ENCODE assay signal across 7 mouse cellular contexts in the genomic region with DNA sequence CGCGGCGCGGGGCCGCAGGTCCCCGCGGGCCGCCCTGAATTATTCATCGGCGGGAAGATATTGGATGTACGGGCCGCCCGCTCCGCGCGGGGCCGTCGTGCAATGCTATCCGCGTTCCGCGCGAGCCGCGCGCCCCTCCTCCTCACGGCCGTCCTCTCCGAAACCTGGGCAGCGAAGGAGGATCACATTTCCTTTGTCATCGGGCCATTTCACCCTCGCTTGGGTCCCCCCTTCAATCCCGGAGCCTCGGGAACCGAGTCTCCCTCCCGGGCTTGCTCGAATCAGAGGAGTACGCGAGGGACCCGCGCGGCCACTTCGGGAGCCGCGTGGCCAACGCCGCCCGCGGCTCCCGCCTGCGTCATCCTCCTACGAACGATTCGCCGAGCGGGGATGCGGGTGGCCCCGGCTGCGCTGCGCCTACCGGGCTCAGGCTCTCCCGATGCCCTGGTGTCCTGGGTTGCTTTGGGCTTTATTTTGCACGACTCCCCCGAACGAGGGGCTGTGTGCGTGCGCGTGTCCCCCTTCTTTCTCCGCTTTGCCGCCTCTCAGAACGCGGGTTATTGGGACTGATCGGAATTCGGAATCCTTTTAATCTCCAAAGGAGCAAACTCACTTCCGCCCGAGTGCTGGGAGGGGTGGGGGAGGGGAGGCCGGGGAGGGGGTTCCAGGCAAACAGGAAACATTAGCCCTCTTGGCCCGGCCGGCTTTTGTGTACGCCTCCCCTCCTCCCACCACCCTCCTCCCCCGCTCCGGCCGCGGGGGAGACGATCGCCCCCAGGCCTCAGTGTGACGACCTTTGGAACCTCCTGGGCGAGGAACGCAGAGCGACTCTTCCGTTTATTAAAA. TPM values are rescaled to one million over a fixed set of nuclear protein-coding genes. Genes with fewer than 3 reads are reported as not detected.
DNase-seq lines count a peak whose midpoint lies in the region; ATAC-seq and TF ChIP-seq lines count a peak whose summit lies in the region.

A gene (minus strand): TSS at position 609 of the 846 bp plus-strand sequence.

- no peak for TF ChIP-seq CTCF in cortical plate, adult 2 months (IDR thresholded peaks at IDR 0.05; ENCODE audit: extremely low read depth, insufficient read depth, low read length)

- peak; percentile 60 for ATAC-seq in forebrain, embryonic 13.5 days
- ATAC-seq in megakaryocyte-erythroid progenitor cell, adult 5-6 weeks (replicated peaks; ENCODE audit: low FRiP score, low TSS enrichment, poor library complexity, severe bottlenecking), result no peak

- H3K9me3 ChIP-seq in forebrain, embryonic 13.5 days (replicated peaks), result no peaks in the 10 kb centered on the region

- H3K27me3 ChIP-seq in forebrain, embryonic 13.5 days, result peaks cover 68% of the 10 kb centered on the region

- peak within 1 kb of the TSS; percentile 63 for H3K9ac ChIP-seq in forebrain, embryonic 13.5 days

- peak; percentile 27 to 28 for DNase-seq in left cerebral cortex, postnatal 25 days (ENCODE audit: low spot score in 2 of 2)
- DNase-seq in left cerebral cortex, adult 8-10 months (ENCODE audit: low spot score in 2 of 2), result no peak
- peak; percentile 64 for DNase-seq in liver
- DNase-seq in right cerebral cortex, postnatal 4 days, result peak; percentile 50

- intact Hi-C loops in left cerebral cortex, postnatal 25 days (cut with DNase I), result no loop called here

- peak within 1 kb of the TSS; percentile 83 for H3K4me2 ChIP-seq in forebrain, embryonic 13.5 days

- no peaks in the 10 kb centered on the region for H3K36me3 ChIP-seq in forebrain, embryonic 13.5 days (ENCODE audit: poor library complexity, severe bottlenecking)

- H3K4me3 ChIP-seq in cortical plate, adult 2 months (ENCODE audit: insufficient read depth, low read length), result peak within 1 kb of the TSS; percentile 35
- peak within 1 kb of the TSS; percentile 55 for H3K4me3 ChIP-seq in forebrain, embryonic 13.5 days

- no peak for TF ChIP-seq POLR2A in cortical plate, adult 2 months (IDR thresholded peaks at IDR 0.05; ENCODE audit: extremely low read depth, insufficient read depth, low read length)

- WGBS in forebrain, embryonic 13.5 days, result under 1% methylated on average over 90 of the region's 91 CpGs

- no peak within 1 kb of the TSS for H3K27ac ChIP-seq in cortical plate, adult 2 months (ENCODE audit: insufficient read depth, low read length)
- H3K27ac ChIP-seq in forebrain, embryonic 13.5 days, result 0 out of 2 replicates have a peak within 1 kb of the TSS, but pooled peaks have one; percentile 10

- no peaks in the 10 kb centered on the region for H3K4me1 ChIP-seq in cortical plate, adult 2 months (ENCODE audit: control insufficient read depth, insufficient read depth, low read length)
- H3K4me1 ChIP-seq in forebrain, embryonic 13.5 days, result peaks cover 40% of the 10 kb centered on the region

RNA-seq across cellular contexts. Expression of the gene that starts here (rescaled TPM):
- total RNA-seq in left cerebral cortex, postnatal 25 days (2021), result under 1 TPM; 0.69 TPM
- total RNA-seq in left cerebral cortex, adult 8-10 months (2022), result under 1 TPM; 0.46 to 0.67 (median 0.59) TPM
- polyA plus RNA-seq in cortical plate, adult 2 months (2012; rRNA removed), result 0.25 and 0.27 TPM in 2 replicates
- polyA plus RNA-seq in forebrain, embryonic 13.5 days (2015; fragmentation: Nextera tagmentation; extraction: Ambion mirVana), result 0.13 and 0.14 TPM in 2 replicates
- not detected in 2 replicates for total RNA-seq in megakaryocyte-erythroid progenitor cell, adult 5-6 weeks (2014; fragmentation: Nextera tagmentation)
- total RNA-seq in megakaryocyte-erythroid progenitor cell, adult 5-6 weeks (2017), result not detected in 2 replicates

Comparison
In these comparisons a context has a peak if more than half of its experiments do, and no peak if none do; other contexts are left out.
1. Peak in DNase-seq in left cerebral cortex, postnatal 25 days; RNA of the gene not detected or under 1 TPM.
2. Peak in ATAC-seq, H3K4me3 ChIP-seq, H3K27ac ChIP-seq, H3K9ac ChIP-seq and H3K4me2 ChIP-seq in forebrain, embryonic 13.5 days; RNA of the gene not detected or under 1 TPM.
3. DNase-seq: peak in liver (single experiment) and right cerebral cortex, postnatal 4 days (single experiment); none in left cerebral cortex, adult 8-10 months (0 of 2).